Mouse (Mus musculus): ENCODE results near the gene Alb.

Gene Alb

DNA sequence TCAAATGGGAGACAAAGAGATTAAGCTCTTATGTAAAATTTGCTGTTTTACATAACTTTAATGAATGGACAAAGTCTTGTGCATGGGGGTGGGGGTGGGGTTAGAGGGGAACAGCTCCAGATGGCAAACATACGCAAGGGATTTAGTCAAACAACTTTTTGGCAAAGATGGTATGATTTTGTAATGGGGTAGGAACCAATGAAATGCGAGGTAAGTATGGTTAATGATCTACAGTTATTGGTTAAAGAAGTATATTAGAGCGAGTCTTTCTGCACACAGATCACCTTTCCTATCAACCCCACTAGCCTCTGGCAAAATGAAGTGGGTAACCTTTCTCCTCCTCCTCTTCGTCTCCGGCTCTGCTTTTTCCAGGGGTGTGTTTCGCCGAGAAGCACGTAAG, at the start of gene Alb:
TSS of gene Alb (plus strand) at position 279 of the 400 bp plus-strand sequence.
- DNase-seq, result no peak

DNA sequence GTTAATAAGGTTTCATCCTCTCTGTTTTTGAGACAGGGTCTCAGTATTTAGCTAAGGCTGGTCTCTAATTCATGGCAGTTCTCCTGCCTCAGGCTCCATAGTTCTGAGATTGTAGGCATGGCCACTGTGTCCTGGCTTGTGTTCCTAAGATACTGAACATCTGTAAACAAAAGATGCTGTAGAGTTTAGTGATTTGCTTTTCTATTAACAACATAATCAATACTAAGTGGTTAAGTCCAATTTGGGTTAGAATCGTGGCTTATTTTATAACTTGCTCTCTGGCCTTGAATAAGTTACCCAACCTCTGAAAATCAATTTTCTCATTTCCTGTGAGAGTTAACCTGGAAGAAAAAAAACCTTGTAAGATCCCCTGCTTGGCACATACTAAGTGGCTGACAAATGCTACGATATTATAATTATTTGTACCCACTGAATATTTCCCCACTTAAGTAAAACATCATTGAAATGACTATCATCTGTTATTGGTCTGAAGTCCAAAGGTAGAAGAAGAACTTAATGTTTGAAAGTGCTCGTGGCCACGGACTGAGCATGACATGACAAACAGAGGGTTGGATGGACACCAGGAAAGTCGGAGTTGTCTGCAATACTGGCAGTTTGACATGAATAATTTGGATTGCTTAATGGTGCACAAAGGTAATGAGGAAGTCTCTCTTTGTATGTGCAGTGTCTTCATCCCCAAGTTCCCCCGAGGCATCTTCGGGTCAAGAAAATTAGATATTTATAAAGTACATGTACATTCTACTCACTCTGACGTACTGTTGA, 46.4 kb upstream of the Alb start:
- DNase-seq, result peak; percentile 11 to 17

GRCm38 (mm10) chr5:90414925-90415295, 45.8 kb upstream of the Alb start:
- DNase-seq, result peak in 1 of 2 experiments; percentile 2

DNA sequence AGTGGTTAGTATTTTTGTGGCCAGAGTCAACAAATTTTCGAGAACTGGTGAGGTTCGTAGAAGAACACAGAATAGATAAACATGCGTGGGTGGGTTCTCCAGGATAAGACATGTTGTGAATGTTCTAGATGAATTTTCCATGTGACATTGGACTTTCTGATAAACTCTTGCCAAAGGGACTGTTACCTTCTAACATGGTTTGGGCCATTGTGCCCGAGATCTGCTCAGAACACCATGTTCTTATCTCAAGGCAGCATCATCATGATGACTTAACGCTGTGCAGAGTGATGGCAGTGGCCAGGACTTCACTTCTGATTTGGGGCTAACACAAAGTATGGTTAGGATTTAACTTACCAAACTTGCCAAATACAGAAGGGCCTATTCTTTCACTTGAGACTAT, 36.1 kb upstream of the Alb start:
- DNase-seq, result no peak

DNA sequence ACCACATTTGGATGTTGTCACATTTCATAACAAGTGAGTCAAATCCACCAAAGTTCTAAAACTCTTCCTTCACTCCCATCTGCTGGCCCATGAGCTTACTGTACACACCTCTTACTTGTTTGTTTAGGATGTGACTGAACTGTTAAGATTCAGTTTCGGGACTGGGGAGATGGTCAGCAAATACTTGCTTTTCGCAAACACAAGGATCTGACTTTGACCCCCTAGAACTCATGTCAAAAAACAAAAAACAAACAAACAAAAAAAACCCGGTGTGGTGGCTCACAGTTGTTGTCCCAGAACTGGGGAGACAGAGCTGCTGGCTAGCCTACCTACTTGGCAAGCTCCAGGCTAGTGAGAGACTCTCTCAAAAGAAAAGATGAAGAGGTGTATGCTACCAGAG, 35.5 kb upstream of the Alb start:
- DNase-seq, result no peak

DNA sequence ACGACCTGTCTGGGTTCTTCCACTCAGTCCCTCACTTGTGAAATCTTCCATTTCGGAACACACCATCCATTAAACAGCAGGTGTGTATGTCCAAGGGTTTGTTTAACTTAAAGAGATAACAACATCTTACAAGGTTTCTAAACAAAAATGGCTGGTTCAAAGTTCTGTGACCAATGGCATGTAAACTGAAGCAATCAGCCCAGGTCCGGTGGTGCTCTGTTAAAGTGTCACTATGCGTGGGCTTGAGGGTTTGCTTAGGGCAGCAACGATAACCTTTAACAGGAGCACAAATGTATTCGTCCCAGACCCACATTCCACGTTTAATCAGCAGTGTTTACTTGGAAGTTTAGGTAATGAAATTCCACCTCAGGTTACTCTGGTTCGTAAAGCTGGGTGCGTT, 29.6 kb upstream of the Alb start:
- no peak for DNase-seq

DNA sequence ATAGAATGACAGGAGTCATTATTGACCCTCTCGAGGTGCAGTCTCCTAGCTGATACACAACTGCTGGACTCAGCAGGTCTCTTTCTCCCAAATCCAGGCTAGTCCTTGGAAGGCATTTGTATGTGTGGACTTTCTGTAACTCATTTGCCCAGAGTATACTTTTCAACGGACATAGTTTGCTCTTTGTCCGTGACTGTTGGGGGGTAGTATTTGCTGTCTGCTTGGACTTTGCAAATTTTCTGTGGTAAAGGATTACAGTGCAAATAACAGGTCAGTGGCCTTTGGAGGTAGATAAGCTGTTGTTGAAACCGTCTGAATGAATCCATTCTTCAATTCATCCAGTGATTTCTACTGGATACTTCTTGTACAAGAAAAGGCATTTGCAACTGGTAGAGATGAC, 21.5 kb upstream of the Alb start:
- no peak for DNase-seq

- no peak for DNase-seq
These were observed 13.1 kb upstream of the Alb start for GRCm38 (mm10) chr5:90447577-90447976.

DNA sequence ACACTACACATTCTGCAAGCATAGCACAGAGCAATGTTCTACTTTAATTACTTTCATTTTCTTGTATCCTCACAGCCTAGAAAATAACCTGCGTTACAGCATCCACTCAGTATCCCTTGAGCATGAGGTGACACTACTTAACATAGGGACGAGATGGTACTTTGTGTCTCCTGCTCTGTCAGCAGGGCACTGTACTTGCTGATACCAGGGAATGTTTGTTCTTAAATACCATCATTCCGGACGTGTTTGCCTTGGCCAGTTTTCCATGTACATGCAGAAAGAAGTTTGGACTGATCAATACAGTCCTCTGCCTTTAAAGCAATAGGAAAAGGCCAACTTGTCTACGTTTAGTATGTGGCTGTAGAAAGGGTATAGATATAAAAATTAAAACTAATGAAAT, 10.7 kb upstream of the Alb start:
- DNase-seq, result no peak

GRCm38 (mm10) chr5:90452711-90453110, 8.0 kb upstream of the Alb start:
- DNase-seq, result no peak

GRCm38 (mm10) chr5:90457241-90457640, 3.5 kb upstream of the Alb start:
- DNase-seq, result no peak

GRCm38 (mm10) chr5:90458727-90459126, 2.0 kb upstream of the Alb start:
- no peak for DNase-seq

- no peak for DNase-seq
These were observed 6.1 kb downstream of the Alb start for GRCm38 (mm10) chr5:90466806-90467205.

DNA sequence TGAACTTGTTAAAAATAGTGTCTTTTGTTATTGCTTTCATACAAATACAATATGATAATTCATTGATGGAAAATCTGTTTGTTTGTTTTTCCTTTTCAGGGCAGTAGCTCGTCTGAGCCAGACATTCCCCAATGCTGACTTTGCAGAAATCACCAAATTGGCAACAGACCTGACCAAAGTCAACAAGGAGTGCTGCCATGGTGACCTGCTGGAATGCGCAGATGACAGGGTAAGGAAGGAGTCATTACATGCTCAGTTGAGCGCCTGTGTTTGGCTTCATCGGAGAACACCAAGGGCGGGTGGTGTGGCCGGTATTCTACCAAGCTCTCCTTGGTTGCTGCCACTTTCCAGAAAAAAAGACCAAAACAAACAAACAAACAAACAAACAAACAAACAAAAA, 6.5 kb downstream of the Alb start:
- peak; percentile 40 to 56 for DNase-seq

- no peak for DNase-seq
These were observed 10.1 kb downstream of the Alb start for GRCm38 (mm10) chr5:90470836-90471235.

DNA sequence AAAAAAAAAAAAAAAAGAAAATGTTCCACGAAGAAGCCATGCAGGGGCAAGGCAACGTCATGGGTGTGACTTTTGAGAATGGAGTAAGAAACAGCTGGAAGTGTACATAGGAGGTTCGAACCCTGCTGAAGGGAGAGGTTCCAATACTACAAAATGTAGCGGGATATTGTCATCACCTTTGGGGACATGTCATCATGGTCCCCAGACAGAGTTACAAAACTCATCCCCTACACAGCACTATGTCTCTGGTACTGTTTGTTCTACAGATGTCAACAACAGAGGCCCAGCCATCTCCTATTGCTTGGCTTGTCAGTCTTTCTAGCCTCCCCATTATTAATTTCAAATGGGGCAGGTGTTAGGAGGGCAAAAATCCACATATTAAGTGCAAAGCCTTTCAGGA, 13.2 kb downstream of the Alb start:
- no peak for DNase-seq

DNA sequence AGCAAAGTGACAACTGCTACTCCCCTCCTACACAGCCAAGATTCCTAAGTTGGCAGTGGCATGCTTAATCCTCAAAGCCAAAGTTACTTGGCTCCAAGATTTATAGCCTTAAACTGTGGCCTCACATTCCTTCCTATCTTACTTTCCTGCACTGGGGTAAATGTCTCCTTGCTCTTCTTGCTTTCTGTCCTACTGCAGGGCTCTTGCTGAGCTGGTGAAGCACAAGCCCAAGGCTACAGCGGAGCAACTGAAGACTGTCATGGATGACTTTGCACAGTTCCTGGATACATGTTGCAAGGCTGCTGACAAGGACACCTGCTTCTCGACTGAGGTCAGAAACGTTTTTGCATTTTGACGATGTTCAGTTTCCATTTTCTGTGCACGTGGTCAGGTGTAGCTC, 13.7 kb downstream of the Alb start:
- no peak for DNase-seq

- no peak for DNase-seq
These were observed 16.0 kb downstream of the Alb start for GRCm38 (mm10) chr5:90476741-90477140.

- no peak for DNase-seq
These were observed 16.8 kb downstream of the Alb start for GRCm38 (mm10) chr5:90477308-90478140.

- DNase-seq, result no peak
These were observed 18.2 kb downstream of the Alb start for GRCm38 (mm10) chr5:90478886-90479285.

GRCm38 (mm10) chr5:90485597-90485996, 24.9 kb downstream of the Alb start:
- DNase-seq, result no peak

DNA sequence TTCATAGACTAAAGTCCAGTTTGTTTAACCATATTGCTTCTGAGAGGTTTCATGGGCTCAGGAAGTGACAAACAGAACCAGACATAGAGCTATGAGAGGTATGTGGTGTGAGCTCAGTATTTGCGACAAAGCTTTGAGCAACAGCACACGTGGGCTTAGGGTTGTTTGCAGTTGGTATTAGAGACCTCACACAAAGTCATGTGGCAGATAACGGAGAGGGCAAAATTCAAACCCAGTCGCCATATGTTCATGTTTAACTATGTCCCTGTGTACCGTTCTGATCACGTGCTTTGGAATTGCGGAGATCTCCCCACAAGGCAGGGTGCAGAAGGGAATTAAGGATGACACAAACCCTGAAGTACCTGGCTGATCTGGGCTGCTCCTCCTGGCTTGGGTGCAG, 27.6 kb downstream of the Alb start:
- no peak for DNase-seq

GRCm38 (mm10) chr5:90490518-90490917, 29.8 kb downstream of the Alb start, which contains the start of gene Afp:
Afp (plus strand) TSS chr5:90490737.
- DNase-seq, result no peak

DNA sequence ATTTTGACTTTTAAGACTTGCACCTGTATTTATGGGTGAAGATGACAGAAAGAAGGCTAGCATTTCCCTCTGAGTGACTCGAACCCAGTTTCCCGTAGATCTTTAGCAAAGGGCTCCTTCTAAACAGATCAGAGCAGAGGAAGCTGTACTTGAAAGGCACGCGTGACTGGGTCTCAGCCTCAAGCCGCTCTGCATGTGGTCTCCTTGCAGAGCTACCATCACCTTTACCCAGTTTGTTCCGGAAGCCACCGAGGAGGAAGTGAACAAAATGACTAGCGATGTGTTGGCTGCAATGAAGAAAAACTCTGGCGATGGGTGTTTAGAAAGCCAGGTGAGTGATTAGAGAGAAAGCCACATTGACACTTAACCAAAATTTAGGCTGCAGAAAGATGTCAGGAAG, 31.7 kb downstream of the Alb start:
- no peak for DNase-seq

All from cerebellum, postnatal 10 days (tissue).